Mouse (Mus musculus): ENCODE measurements around the gene Cenpc1.

Gene Cenpc1

DNA sequence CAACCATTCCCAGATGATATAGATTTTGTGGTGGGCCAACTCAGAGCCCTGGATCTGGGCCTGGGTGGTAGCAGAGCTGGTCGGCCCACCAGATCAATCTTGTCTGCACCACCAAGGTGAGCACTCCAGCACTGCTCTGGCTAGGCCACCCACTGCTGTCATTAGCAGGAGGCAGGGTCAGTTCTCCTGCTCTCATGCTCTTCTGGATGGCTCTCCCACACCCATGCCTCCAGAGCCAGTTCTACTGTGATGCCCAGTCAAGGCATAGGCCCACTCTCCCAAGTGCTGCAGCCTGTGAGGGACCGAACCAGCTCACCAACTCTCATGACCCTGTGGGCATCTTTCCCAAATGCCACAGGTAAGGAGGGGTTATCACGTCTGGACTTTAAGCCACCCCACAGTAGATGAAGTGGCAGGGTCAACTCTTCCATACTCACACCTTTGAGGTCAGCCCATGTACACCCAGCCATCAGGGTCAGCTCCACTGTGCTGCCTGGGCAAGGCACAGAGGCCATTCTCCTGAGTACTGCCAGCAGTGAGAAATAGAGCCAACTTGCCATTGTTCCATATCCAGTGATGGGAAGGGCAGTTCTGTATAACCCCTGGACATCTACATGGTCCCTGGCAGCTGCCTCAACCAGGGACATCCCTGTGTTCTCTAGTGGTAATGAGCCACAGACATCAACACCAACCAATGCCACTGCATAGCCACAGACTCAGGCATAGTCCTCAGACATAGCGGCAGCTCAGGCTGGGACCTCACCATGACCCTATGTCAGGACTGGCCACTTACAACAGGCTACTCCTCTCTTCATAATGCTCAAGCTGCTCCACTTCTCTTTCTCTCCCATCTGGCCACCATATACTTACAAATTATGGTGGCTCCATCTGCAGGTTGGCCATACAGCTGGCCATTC, 72.3 kb downstream of the Cenpc1 start:
- DNase-seq, result no peak

DNA sequence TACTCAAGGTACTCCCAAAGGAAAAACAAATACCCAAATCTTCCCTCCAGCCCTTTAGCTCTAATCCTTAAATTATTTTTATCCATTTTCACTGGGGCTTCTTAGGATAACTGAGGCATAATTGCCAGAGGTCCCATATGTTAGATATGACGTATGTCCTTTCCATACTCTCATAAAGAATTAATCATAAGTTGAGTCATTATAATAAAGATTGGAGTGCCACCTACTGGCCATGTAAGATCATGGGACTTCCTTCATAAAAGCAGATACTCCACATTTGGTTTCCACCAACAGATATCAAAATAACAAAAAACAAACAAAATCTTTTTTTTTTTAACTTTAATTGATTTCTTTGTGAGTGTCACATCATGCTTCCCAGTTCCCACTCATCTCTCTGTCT, 73.3 kb downstream of the Cenpc1 start:
- DNase-seq, result no peak

DNA sequence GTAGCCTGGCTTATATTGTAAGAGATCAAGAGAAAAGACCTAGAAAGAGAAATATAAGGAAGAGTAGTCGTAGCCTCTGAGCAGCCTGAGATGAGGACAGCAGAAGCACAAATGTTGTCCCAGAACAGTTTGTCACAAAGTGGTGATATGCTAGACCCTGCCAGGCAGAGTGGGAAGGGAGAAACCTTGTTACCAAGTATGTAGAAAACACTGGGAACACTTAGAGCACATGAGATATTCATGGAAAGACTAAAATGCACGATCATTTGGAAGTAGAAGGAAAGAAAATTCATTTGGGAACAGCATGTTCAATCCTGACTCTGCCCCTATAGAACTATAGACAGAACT, 77.9 kb downstream of the Cenpc1 start:
- no peak for DNase-seq

DNA sequence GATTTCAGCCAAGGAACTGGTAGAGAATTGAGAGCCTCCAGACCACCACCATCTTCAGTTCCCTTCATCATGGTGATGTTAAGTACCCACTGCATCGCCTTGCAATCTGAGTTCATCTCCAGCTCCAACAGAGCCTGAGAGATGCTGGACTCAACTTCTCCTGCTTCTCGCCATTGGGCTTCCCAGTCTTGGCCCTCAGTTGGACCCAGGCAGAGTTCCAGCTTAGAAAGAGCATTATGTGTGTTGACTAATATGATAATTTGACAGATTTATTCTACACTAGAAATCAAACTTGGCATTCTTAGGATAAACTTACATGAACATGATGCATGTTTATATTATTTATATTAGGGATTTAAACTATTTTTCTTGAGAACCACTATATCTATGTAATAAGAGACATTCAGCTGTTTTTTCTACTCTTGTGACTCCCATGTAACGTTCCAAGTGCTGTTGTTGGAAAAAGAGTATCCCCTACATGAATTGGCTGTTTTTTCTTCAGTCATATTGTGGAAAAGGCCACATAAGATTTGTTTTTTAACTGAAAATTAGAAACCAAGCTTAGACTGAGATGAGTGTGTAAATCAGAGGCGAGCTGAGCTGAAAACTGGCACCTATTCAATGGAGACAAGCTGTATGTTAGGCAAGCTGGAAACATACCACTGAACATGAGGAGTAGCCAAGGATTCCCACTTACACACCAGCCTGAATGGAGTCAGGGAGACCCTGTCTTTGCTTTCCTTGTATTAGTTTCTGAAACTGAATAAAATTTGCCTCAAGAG, 78.5 kb downstream of the Cenpc1 start:
- DNase-seq, result no peak

DNA sequence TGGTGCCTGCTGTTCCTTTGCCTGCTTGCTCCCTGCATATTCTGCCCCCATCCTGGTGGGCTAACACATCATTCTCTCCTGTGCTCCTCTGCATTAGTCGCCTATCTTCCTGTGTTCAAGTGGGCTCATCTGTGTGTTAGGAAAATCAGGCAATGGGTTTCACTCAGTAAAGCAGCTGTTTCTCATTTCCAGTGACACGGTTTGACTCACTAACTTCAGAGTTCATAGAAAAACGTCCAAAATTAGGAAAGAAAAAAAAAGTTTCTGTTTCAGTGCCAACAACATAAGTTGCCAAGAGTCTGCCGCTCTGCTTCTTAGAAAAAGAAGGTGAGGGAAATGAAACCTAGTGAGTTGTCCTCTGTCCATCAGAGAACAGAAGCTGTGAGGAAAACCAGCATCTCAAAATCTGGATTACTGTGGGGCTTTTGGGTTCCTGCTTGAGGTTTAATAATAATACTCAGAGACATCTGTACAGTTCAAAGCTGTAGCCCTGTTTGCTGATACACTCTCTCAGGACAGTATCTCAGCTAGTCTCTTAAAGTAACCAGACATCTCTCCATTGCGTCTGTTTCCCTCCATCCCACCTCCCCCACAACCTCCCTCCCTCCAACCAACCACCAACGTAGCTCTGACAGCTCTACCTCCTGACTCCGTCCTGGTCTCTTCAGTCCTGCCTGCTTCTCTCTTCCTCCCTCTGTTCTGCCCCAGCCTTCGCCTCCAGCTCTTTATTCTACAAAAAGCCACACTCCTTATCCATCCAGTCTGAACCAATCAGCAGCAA, 87.5 kb downstream of the Cenpc1 start:
- DNase-seq, result no peak

DNA sequence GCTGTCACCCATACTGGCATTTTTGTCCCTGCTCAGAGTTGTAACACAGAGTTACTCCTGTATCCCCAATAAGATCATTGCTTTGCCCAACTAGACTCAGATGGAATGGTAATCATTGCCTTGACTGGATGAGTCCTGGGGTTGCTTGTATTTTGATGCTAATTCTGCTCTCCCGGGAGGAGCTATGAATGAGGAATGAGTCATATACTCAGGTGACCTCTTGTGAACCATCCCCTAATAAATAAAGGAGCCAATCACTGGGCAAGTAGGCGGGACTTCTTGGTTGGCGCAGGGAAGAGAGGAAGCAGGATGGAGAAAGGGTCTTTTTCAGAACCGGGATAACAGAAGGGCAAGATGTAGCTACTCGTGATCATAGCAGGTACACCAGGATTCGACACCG, 102.6 kb downstream of the Cenpc1 start:
- no peak for DNase-seq

Data from lung, adult 18-20 months (tissue).